ENCODE assay signal across 9 mouse cellular contexts in genomic region chr13:60707541-60708468, GRCm38 (mm10).
DNase-seq lines count a peak whose midpoint lies in the region; ATAC-seq lines count a peak whose summit lies in the region.
"Had no signal": no experiment of that assay in that cellular context is flagged by ENCODE, and none has a peak within 500 bp of the region (broad histone marks: within the 10 kb centered on the region; RNA-seq: fewer than 3 reads in every experiment).

No protein-coding gene starts in this region.

- H3K27ac ChIP-seq in hindbrain, embryonic 14.5 days, result no peak overlapping the region
- H3K27ac ChIP-seq: intestine, embryonic 15.5 days had no signal

- no peak overlapping the region for H3K4me2 ChIP-seq in hindbrain, embryonic 14.5 days (replicated peaks)
- H3K4me2 ChIP-seq: intestine, embryonic 15.5 days had no signal

- H3K27me3 ChIP-seq in hindbrain, embryonic 14.5 days (ENCODE audit: control insufficient read depth, insufficient read depth, low read length), result no peaks in the 10 kb centered on the region
- H3K27me3 ChIP-seq: intestine, embryonic 15.5 days had no signal

- no peaks in the 10 kb centered on the region; the same call in 1 of the 2 replicates for H3K36me3 ChIP-seq in hindbrain, embryonic 14.5 days (replicated peaks; ENCODE audit: control insufficient read depth, insufficient read depth)
- H3K36me3 ChIP-seq: intestine, embryonic 15.5 days had no signal

- 0 out of 2 replicates have a peak, but pooled peaks cover 6% of the 10 kb centered on the region for H3K4me1 ChIP-seq in hindbrain, embryonic 14.5 days (replicated peaks; ENCODE audit: control insufficient read depth, insufficient read depth, low read length)
- H3K4me1 ChIP-seq: intestine, embryonic 15.5 days had no signal

- H3K4me3 ChIP-seq in hindbrain, embryonic 14.5 days (replicated peaks; ENCODE audit: low read length), result no peak overlapping the region
- H3K4me3 ChIP-seq: intestine, embryonic 15.5 days had no signal

- no peak overlapping the region for H3K9ac ChIP-seq in hindbrain, embryonic 14.5 days
- H3K9ac ChIP-seq: intestine, embryonic 15.5 days had no signal

- 54% methylated on average over 16 of the region's 16 CpGs for WGBS in hindbrain, embryonic 14.5 days

- H3K9me3 ChIP-seq in hindbrain, embryonic 14.5 days (ENCODE audit: control insufficient read depth, low read length), result no peaks in the 10 kb centered on the region
- H3K9me3 ChIP-seq: intestine, embryonic 15.5 days had no signal

- ATAC-seq in hindbrain, embryonic 14.5 days (ENCODE audit: low FRiP score), result 0 out of 2 replicates have a peak, but pooled peaks have one; percentile 14
- ATAC-seq: intestine, embryonic 15.5 days had no signal

- DNase-seq in embryo, embryonic 10 days (ENCODE audit: low spot score), result peak; percentile 26
- no peak for DNase-seq in embryo, embryonic 9.5 days (ENCODE audit: extremely low spot score)
- DNase-seq in right cerebral cortex, postnatal 10 days (ENCODE audit: low spot score in 2 of 2), result peak; percentile 67 to 73
- no peak for DNase-seq in right cerebral cortex, adult 18-20 months
- DNase-seq in hindbrain, embryonic 14.5 days (ENCODE audit: low spot score), result no peak
- no peak for DNase-seq in urinary bladder, adult 18-20 months (ENCODE audit: low spot score in 2 of 2)
- DNase-seq in layer of hippocampus, adult 9-10 months (ENCODE audit: low spot score), result no peak
- DNase-seq in right cerebral cortex, adult 2 months (ENCODE audit: low spot score in 2 of 2), result no peak

Comparison
In these comparisons a context has a peak if more than half of its experiments do, and no peak if none do; other contexts are left out.
1. DNase-seq: peak in embryo, embryonic 10 days (single experiment) and right cerebral cortex, postnatal 10 days (2 of 2); none in embryo, embryonic 9.5 days (single experiment), right cerebral cortex, adult 18-20 months (single experiment), hindbrain, embryonic 14.5 days (single experiment), urinary bladder, adult 18-20 months (0 of 2), layer of hippocampus, adult 9-10 months (single experiment) and right cerebral cortex, adult 2 months (0 of 2).